Mouse (Mus musculus) hindbrain, embryonic 11.5 days (tissue): ENCODE measurements around the gene Lin7b. TPM values are rescaled to one million over a fixed set of nuclear protein-coding genes. Genes with fewer than 3 reads are reported as not detected.
A peak's percentile ranks its signal among the peaks of the same experiment; 100 is the strongest.

Source experiments
- ATAC-seq: fragments of 200-750 bp; cut with Nextera tagmentation; 2 replicates; pipeline ENCODE4 v1.8.0; 2017; ENCODE audit warnings: mild to moderate bottlenecking, moderate TSS enrichment, moderate library complexity; ENCODE audit not compliant: low FRiP score
- DNase-seq: peaks from one replicate; pipeline ENCODE4 v3.0.0-alpha.2; 2015; ENCODE audit warnings: low spot score
- H3K27ac ChIP-seq: fragments of 300-500 bp; sonication (generic); 2 replicates; pipeline ENCODE4 v1.5.1; 2014; ENCODE audit warnings: mild to moderate bottlenecking, low read depth, low read length
- H3K27me3 ChIP-seq: fragments of 300-500 bp; sonication (generic); 2 replicates; pipeline ENCODE4 v1.6.1; 2014; ENCODE audit warnings: mild to moderate bottlenecking, low read length, moderate library complexity, mixed read lengths; ENCODE audit not compliant: control insufficient read depth, insufficient read depth
- H3K36me3 ChIP-seq: fragments of 300-500 bp; sonication (generic); 2 replicates; pipeline ENCODE4 v1.6.1; 2014; ENCODE audit warnings: mild to moderate bottlenecking, low read length, moderate library complexity, mixed read lengths; ENCODE audit not compliant: control insufficient read depth, insufficient read depth
- H3K4me1 ChIP-seq: fragments of 300-500 bp; sonication (generic); replicated peaks from 2 replicates; pipeline ENCODE4 v1.6.1; 2014; ENCODE audit warnings: low read length, mixed read lengths; ENCODE audit not compliant: control insufficient read depth, insufficient read depth
- H3K4me2 ChIP-seq: fragments of 300-500 bp; sonication (generic); replicated peaks from 2 replicates; pipeline ENCODE4 v1.6.1; 2014; ENCODE audit warnings: mild to moderate bottlenecking, low read depth, low read length
- H3K4me3 ChIP-seq: fragments of 300-500 bp; sonication (generic); 2 replicates; pipeline ENCODE4 v1.5.1; 2014; ENCODE audit warnings: low read depth, low read length
- H3K9ac ChIP-seq: fragments of 300-500 bp; sonication (generic); 2 replicates; pipeline ENCODE4 v1.6.1; 2014; ENCODE audit warnings: low read depth, low read length
- H3K9me3 ChIP-seq: fragments of 300-500 bp; sonication (generic); 2 replicates; pipeline ENCODE4 v1.6.1; 2016; ENCODE audit warnings: low read length; ENCODE audit not compliant: control insufficient read depth
- WGBS: fragments of 180-500 bp; shearing (Covaris S2); extraction: QIAGEN DNeasy Blood & Tissue Kit; methylation state at CpG from one replicate; pipeline ENCODE4 v1.1.7; 2014; 5-methylcytosine and 5-hydroxymethylcytosine counted together
- polyA plus RNA-seq: library from polyadenylated mRNA; unstranded; fragments of >200 nt; fragmentation: Nextera tagmentation; extraction: Ambion mirVana; gene quantifications from 2 replicates; pipeline ENCODE4 v1.2.1, GENCODE M21; 2014

The Lin7b gene
- polyA plus RNA-seq, 1 experiment from 2014 or later, result 1.7 TPM

- Histone ChIP-seq H3K4me1 (no peaks in the 10 kb centered on the region), H3K4me2 (no peak overlapping the region), H3K36me3 (0 out of 2 replicates have a peak, but pooled peaks cover 2% of the 10 kb centered on the region), H3K27me3 (no peaks in the 10 kb centered on the region), H3K9ac (no peak overlapping the region), H3K27ac (no peak overlapping the region), H3K4me3 (no peak overlapping the region), H3K9me3 (no peaks in the 10 kb centered on the region)
- DNase-seq, result no peak
- ATAC-seq, result no peak
- 72% methylated on average over 13 of the region's 13 CpGs for WGBS
Observed at GRCm38 (mm10) chr7:45346905-45347304, 23.5 kb downstream of the Lin7b start.

DNA sequence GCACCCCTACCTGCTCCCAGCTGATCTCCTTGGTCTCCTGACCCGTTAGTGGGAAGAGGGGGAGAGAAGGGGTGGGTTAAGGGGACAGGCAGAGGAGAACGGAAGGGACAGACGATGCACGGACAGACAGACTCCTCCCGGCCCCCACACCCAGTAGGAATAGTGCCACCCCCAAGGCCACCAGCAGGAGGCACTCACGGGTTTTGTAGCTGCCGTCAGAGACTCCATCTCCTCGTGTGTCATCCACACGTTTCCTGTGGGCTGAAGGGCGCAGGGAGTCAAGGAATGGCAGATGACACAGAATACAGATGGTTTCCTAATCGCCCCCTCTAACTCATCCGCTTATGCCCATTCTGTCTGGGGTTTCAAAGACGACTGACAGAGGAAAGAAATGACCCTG, 26.8 kb downstream of the Lin7b start:
- Histone ChIP-seq H3K36me3 (no peaks in the 10 kb centered on the region), H3K9ac (no peak overlapping the region), H3K4me2 (no peak overlapping the region), H3K27ac (no peak overlapping the region), H3K4me3 (no peak overlapping the region), H3K9me3 (no peaks in the 10 kb centered on the region), H3K27me3 (no peaks in the 10 kb centered on the region; the same call in 1 of the 2 replicates), H3K4me1 (peaks cover 4% of the 10 kb centered on the region)
- 22% methylated on average over 13 of the region's 13 CpGs for WGBS
- ATAC-seq (no peak), DNase-seq (peak; percentile 45)

GRCm38 (mm10) chr7:45342081-45342480, 28.3 kb downstream of the Lin7b start:
- no peak overlapping the region for H3K4me2 ChIP-seq
- no peaks in the 10 kb centered on the region for H3K9me3 ChIP-seq
- H3K36me3 ChIP-seq, result no peaks in the 10 kb centered on the region
- no peak overlapping the region for H3K27ac ChIP-seq
- peaks cover 4% of the 10 kb centered on the region for H3K4me1 ChIP-seq
- no peak overlapping the region for H3K4me3 ChIP-seq
- H3K9ac ChIP-seq, result no peak overlapping the region
- no peak for DNase-seq
- 91% methylated on average over 11 of the region's 11 CpGs for WGBS
- ATAC-seq, result no peak
- H3K27me3 ChIP-seq, result peaks cover 3% of the 10 kb centered on the region

DNA sequence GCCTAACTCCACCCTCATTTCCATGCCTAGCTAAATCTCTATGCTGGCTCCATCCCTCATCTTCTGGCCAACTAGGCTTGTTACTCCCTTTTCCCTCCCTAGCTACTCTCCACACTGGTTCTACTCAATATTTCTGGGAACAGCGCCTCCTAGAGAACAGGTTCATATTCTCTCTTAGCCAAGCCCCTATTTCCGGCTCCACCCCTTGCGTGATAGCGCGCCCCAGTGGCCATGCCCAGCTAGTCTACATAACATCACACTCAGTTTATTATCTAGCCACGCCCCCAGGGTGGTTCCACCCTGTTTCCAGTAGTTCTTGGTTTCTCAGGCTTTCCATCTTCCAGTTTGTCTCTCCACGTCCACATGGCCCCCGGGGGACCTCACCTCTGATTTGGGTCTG, 29.1 kb downstream of the Lin7b start:
- ATAC-seq, result no peak
- no peaks in the 10 kb centered on the region for H3K36me3 ChIP-seq
- no peaks in the 10 kb centered on the region for H3K9me3 ChIP-seq
- H3K4me3 ChIP-seq, result no peak overlapping the region
- H3K27me3 ChIP-seq, result peaks cover 3% of the 10 kb centered on the region
- H3K4me1 ChIP-seq, result peaks cover 4% of the 10 kb centered on the region
- no peak overlapping the region for H3K4me2 ChIP-seq
- DNase-seq, result peak; percentile 84
- 2% methylated on average over 8 of the region's 8 CpGs for WGBS
- no peak overlapping the region for H3K9ac ChIP-seq
- H3K27ac ChIP-seq, result no peak overlapping the region

DNA sequence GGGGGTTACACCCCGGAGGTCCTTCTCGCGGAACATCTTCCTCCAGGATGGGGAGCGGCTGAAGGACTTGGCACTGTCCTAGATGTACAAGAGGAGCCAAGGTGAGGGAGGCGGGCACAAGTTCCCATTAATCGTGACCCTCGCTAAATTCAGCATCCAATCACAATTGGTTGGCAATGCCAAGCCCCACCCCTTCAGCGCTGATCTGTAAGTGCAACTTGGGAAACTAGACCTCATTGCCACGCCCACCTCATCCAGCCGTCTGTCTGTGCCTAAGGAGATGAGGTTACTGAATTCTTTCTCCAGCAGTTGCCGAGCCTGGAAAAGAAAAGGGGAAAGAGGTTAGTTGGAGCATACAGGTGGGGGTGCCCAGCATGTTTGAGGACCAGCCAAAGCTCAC, 29.7 kb downstream of the Lin7b start:
- Histone ChIP-seq H3K4me2 (peak overlapping the region; percentile 94), H3K27ac (no peak overlapping the region), H3K27me3 (peaks cover 3% of the 10 kb centered on the region), H3K9ac (no peak overlapping the region; the same call in 1 of the 2 replicates), H3K4me3 (peak overlapping the region; percentile 47; the same call in 1 of the 2 replicates), H3K9me3 (no peaks in the 10 kb centered on the region), H3K36me3 (no peaks in the 10 kb centered on the region), H3K4me1 (peaks cover 4% of the 10 kb centered on the region)
- ATAC-seq (no peak), DNase-seq (peak; percentile 67)
- 2% methylated on average over 11 of the region's 11 CpGs for WGBS

DNA sequence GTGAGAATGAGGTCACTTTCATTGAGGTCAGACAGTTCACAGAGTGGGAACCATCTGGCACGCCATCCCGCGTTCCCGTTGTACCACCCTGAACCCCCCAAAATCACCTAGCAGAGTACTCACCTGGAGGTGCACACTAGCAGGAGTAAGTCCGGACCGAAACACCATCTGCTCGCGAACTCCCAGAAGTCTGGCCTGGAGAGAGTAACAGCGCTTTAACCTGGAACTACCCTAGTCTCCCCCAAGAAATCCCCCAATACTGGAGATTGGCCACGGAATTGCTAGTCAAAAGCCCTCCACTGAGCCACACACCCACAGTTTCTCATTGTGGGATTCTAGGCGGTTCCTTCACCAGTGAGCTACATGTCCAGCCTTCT, 30.3 kb downstream of the Lin7b start:
- no peaks in the 10 kb centered on the region for H3K36me3 ChIP-seq
- WGBS, result 2% methylated on average over 11 of the region's 11 CpGs
- H3K27me3 ChIP-seq, result peaks cover 3% of the 10 kb centered on the region
- H3K9ac ChIP-seq, result peak overlapping the region; percentile 45; the same call in 1 of the 2 replicates
- no peaks in the 10 kb centered on the region for H3K9me3 ChIP-seq
- peak overlapping the region; percentile 47 for H3K4me3 ChIP-seq
- H3K27ac ChIP-seq, result 0 out of 2 replicates have a peak overlapping the region, but pooled peaks have one; percentile 17
- peak overlapping the region; percentile 94 for H3K4me2 ChIP-seq
- ATAC-seq (no peak), DNase-seq (no peak)
- peaks cover 4% of the 10 kb centered on the region for H3K4me1 ChIP-seq

DNA sequence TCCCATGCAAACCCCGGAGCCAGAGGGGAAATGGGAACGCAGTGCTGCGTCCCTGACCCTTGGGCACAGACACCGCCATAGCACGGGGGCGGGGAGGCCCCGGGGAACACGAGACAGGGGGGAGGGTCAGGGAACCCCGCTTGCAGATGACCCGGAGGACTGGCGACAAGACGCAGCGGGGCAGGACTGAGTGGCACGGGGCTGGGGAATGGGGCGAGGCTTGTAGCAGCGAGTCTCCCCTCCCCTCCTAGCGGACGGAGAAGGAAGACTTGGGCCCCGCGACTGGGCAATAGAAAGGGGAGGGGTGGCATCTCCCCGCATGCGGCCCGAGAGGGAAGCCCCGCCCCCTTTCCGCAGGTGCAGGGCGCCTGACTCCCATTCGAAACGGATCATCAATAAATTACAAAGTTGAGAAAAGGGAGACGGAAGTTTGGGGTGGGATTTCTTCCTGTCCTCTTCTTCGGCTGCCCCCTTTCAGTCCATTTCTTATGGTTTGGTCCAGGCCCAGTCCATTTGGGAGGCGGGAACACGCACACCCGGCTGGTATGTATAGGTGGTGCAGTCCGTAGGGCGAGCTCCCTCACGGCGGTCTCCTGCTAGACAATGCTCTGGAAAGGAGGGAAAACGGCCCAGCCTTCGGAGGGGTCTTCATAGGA, 30.8 kb downstream of the Lin7b start:
- DNase-seq, result peak; percentile 85
- Histone ChIP-seq H3K9ac (peak overlapping the region; percentile 65), H3K4me3 (peak overlapping the region; percentile 47), H3K36me3 (no peaks in the 10 kb centered on the region), H3K9me3 (no peaks in the 10 kb centered on the region), H3K27ac (peak overlapping the region; percentile 33; the same call in 1 of the 2 replicates), H3K4me2 (peak overlapping the region; percentile 94), H3K4me1 (peaks cover 6% of the 10 kb centered on the region), H3K27me3 (peaks cover 3% of the 10 kb centered on the region)
- under 1% methylated on average over 37 of the region's 39 CpGs for WGBS
- ATAC-seq, result peak; percentile 86

- Histone ChIP-seq H3K27ac (no peak overlapping the region), H3K36me3 (no peaks in the 10 kb centered on the region), H3K4me3 (no peak overlapping the region), H3K4me1 (peaks cover 6% of the 10 kb centered on the region), H3K9ac (no peak overlapping the region), H3K27me3 (peaks cover 5% of the 10 kb centered on the region), H3K4me2 (peak overlapping the region; percentile 94), H3K9me3 (no peaks in the 10 kb centered on the region)
- under 1% methylated on average over 14 of the region's 14 CpGs for WGBS
- no peak for ATAC-seq
- peak; percentile 29 for DNase-seq
Observed at GRCm38 (mm10) chr7:45338161-45338911, 32.0 kb downstream of the Lin7b start.
